Mouse (Mus musculus): ENCODE results near the gene Lrrk1.

DNA sequence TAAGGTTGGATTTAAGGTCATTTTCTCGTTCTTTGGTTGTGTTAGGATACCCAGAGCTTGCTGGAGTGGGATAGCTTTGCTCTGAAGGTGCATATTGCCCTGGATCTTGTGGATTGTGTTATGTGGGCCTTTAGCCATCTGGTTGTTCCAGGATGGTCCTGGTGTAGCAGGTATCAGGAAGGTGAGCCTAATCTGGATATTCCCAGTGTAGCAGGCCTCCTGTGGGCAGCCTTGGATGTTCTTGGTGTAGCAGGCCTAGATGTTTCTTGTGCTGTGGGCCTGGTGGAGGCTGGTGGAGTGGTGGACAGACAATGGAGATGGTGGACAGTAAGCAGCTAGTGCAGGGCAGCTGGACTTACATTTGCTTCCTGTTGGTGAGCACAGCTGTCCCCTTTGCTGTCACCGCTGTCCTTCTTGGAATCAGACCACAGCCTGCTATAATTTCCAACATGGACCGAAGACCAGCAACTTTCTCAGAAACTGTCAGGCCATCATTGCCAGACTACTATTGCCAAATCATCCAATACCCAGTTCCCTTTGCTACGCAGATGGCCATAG, 146.2 kb downstream of the Lrrk1 start:
- TF ChIP-seq CTCF (IDR thresholded peaks at IDR 0.05; ENCODE audit: extremely low read depth, insufficient read length, insufficient replicate concordance, low read depth, low read length), result no peak
- no peak for TF ChIP-seq POLR2A (IDR thresholded peaks at IDR 0.05; ENCODE audit: low read depth, low read length)

All from small intestine, adult 2 months (tissue).